Mouse (Mus musculus) heart, embryonic 12.5 days (tissue): Measurements from ENCODE around the gene BC030499. TPM values are rescaled to one million over a fixed set of nuclear protein-coding genes. Genes with fewer than 3 reads are reported as not detected.

Experiments used
- ATAC-seq: fragments of 200-750 bp; cut with Nextera tagmentation; 2 replicates; pipeline ENCODE4 v1.8.0; 2017; ENCODE audit warnings: moderate TSS enrichment, moderate library complexity; ENCODE audit not compliant: insufficient number of reproducible peaks, low FRiP score
- H3K27ac ChIP-seq: fragments of 300-500 bp; sonication (generic); 2 replicates; pipeline ENCODE4 v1.5.1; 2016; ENCODE audit warnings: mild to moderate bottlenecking, moderate library complexity; ENCODE audit not compliant: poor library complexity, severe bottlenecking
- H3K27me3 ChIP-seq: fragments of 300-500 bp; sonication (generic); replicated peaks from 2 replicates; pipeline ENCODE4 v1.6.1; 2016; ENCODE audit warnings: mild to moderate bottlenecking, moderate library complexity
- H3K36me3 ChIP-seq: fragments of 300-500 bp; sonication (generic); 2 replicates; pipeline ENCODE4 v1.6.1; 2016; ENCODE audit warnings: mild to moderate bottlenecking, moderate library complexity
- H3K4me1 ChIP-seq: fragments of 300-500 bp; sonication (generic); replicated peaks from 2 replicates; pipeline ENCODE4 v1.6.1; 2016; ENCODE audit warnings: mild to moderate bottlenecking
- H3K4me2 ChIP-seq: fragments of 300-500 bp; sonication (generic); 2 replicates; pipeline ENCODE4 v1.6.1; 2016; ENCODE audit warnings: mild to moderate bottlenecking, moderate library complexity
- H3K4me3 ChIP-seq: fragments of 300-500 bp; sonication (generic); 2 replicates; pipeline ENCODE4 v1.5.1; 2016; ENCODE audit warnings: mild to moderate bottlenecking
- H3K9ac ChIP-seq: fragments of 300-500 bp; sonication (generic); 2 replicates; pipeline ENCODE4 v1.6.1; 2016; ENCODE audit warnings: mild to moderate bottlenecking, moderate library complexity
- H3K9me3 ChIP-seq: fragments of 300-500 bp; sonication (generic); replicated peaks from 2 replicates; pipeline ENCODE4 v1.6.1; 2016; ENCODE audit warnings: mild to moderate bottlenecking, moderate library complexity
- WGBS: fragments of 180-500 bp; shearing (Covaris S2); methylation state at CpG from one replicate; pipeline ENCODE4 v1.1.7; 2016; 5-methylcytosine and 5-hydroxymethylcytosine counted together
- polyA plus RNA-seq: library from polyadenylated mRNA; unstranded; fragments of >200 nt; fragmentation: Nextera tagmentation; extraction: Ambion mirVana; gene quantifications from 2 replicates; pipeline ENCODE4 v1.2.1, GENCODE M21; 2016

The BC030499 gene
- polyA plus RNA-seq, result 0.54 TPM in 1 of 2 replicates, not detected in the other

DNA sequence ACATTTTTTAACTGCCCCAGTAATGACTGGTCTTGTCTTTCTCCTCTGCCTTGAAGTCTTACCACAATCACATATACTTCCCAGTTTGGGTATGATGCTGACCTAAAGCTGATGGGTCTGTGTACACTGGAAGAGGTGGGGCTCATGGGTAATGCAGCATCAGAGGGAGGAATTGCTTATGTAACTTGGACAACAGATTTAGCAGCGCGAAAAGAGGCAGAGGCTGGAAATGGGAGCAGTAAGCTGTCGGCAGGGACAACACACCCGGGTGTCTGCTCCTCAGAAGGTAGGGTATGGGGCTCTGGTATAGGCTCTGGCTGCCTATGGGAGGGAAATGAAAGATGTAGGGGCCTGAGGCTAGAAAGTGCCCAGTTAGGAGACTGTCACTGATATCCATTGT is at the start of gene BC030499:
BC030499 (plus strand) TSS at position 188 of the 400 bp plus-strand sequence.
- ATAC-seq, result no peak
- H3K27ac ChIP-seq, result no peak within 1 kb of the TSS
- no peaks in the 10 kb centered on the region for H3K9me3 ChIP-seq
- H3K4me1 ChIP-seq, result no peaks in the 10 kb centered on the region
- 88% methylated on average over 4 of the region's 4 CpGs for WGBS
- peaks cover 77% of the 10 kb centered on the region for H3K36me3 ChIP-seq
- no peak within 1 kb of the TSS for H3K9ac ChIP-seq
- no peak within 1 kb of the TSS for H3K4me2 ChIP-seq
- no peak within 1 kb of the TSS for H3K4me3 ChIP-seq
- no peaks in the 10 kb centered on the region for H3K27me3 ChIP-seq

DNA sequence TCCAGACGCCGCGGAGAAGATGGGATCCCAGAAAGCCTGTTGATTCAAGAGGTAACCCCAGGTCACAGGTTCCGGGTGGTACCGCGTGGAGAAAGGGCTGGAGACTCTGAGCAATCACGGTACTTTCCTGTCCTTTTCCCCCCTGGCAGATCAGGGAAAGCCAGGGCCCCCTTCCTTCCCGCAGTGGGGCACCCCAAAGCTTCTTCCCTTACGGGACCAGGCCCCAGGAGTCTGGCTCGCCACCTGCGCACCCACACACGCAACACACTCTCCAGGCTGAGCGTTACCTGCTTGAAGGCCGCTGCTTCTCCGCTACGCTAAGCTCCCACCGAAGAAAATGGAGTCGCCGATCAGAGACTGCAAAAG is 45.4 kb upstream of the BC030499 start:
- Histone ChIP-seq H3K4me3 (peak overlapping the region; percentile 91), H3K36me3 (peaks cover 10% of the 10 kb centered on the region), H3K4me1 (peaks cover 20% of the 10 kb centered on the region), H3K4me2 (peak overlapping the region; percentile 91), H3K9ac (peak overlapping the region; percentile 97), H3K27me3 (no peaks in the 10 kb centered on the region), H3K27ac (peak overlapping the region; percentile 92), H3K9me3 (no peaks in the 10 kb centered on the region)
- ATAC-seq, result no peak; the same call in 1 of the 2 replicates
- WGBS, result under 1% methylated on average over 19 of the region's 19 CpGs

GRCm38 (mm10) chr11:78245627-78246317 is 44.9 kb upstream of the BC030499 start, which contains the start of the genes Sdf2 and Supt6:
Gene Sdf2 (plus strand): TSS chr11:78245746.
Gene Supt6 (minus strand): TSS chr11:78245987.
- under 1% methylated on average over 50 of the region's 50 CpGs for WGBS
- H3K36me3 ChIP-seq, result peaks cover 8% of the 10 kb centered on the region
- peak within 1 kb of the TSS; percentile 91 for H3K4me2 ChIP-seq

DNA sequence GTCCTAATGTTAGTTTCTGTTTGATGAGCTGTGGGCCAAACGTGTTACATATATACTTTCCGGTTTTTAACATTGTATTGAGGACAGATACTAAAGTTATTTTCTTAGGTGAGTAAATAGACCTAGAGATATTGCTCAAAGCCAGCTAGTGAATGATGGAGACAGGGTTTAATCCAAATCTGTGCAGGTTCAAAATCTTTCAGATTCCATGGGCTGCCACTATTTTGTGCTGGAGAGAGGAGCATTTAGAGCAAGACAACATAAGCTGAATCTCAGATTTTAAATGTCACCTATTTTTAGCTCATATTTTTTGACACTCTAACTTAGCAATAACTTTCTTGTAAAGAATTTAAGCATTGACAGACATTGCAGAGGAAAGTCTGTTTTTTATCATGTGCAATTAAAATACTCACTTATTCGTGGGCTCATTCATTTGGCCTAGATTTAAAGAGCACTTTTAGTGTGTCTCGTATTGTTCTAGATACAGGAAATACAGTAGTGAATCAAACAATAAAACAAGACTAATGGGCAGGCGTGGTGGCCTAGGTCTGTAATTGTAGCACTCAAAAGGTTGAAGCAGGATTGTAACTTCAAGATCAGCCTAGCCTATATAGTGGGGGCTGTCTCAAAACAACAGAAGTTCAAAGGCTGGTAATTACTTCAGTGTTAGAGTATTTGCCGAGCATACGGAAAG is 44.2 kb upstream of the BC030499 start:
- peaks cover 20% of the 10 kb centered on the region for H3K4me1 ChIP-seq
- H3K27me3 ChIP-seq, result no peaks in the 10 kb centered on the region
- no peak overlapping the region for H3K27ac ChIP-seq
- peaks cover 10% of the 10 kb centered on the region for H3K36me3 ChIP-seq
- WGBS, result 50% methylated on average over 7 of the region's 7 CpGs
- ATAC-seq, result no peak
- peak overlapping the region; percentile 91 for H3K4me3 ChIP-seq
- peak overlapping the region; percentile 91 for H3K4me2 ChIP-seq
- H3K9ac ChIP-seq, result peak overlapping the region; percentile 97; the same call in 1 of the 2 replicates
- H3K9me3 ChIP-seq, result no peaks in the 10 kb centered on the region

More at GRCm38 (mm10) chr11:78245627-78246317, 44.9 kb upstream of the BC030499 start, which contains the start of the genes Sdf2 and Supt6:
- Histone ChIP-seq H3K9me3 (no peaks in the 10 kb centered on the region), H3K4me1 (peaks cover 20% of the 10 kb centered on the region), H3K27me3 (no peaks in the 10 kb centered on the region), H3K9ac (peak within 1 kb of the TSS; percentile 97), H3K4me3 (peak within 1 kb of the TSS; percentile 91), H3K27ac (peak within 1 kb of the TSS; percentile 92)
- peak; percentile 93 for ATAC-seq

DNA sequence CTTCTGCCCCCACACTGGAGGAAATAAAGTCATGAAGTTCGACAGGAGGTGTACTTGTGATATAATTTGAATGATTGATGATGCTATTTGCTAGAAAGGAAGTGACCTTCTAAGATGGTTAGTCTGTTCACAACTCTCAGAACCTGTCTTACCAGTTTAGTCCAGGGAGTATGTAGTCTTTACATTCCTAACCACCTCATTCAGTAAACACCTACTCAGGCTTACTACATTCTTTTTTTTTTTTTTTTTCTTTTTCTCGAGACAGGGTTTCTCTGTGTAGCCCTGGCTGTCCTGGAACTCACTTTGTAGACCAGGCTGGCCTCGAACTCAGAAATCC is 43.7 kb upstream of the BC030499 start:
- Histone ChIP-seq H3K36me3 (peaks cover 15% of the 10 kb centered on the region), H3K4me3 (peak overlapping the region; percentile 91; the same call in 1 of the 2 replicates), H3K27me3 (no peaks in the 10 kb centered on the region), H3K9me3 (no peaks in the 10 kb centered on the region), H3K4me1 (peaks cover 20% of the 10 kb centered on the region), H3K4me2 (peak overlapping the region; percentile 91), H3K27ac (no peak overlapping the region), H3K9ac (0 out of 2 replicates have a peak overlapping the region, but pooled peaks have one; percentile 35)
- 56% methylated on average over 3 of the region's 3 CpGs for WGBS
- ATAC-seq, result no peak

DNA sequence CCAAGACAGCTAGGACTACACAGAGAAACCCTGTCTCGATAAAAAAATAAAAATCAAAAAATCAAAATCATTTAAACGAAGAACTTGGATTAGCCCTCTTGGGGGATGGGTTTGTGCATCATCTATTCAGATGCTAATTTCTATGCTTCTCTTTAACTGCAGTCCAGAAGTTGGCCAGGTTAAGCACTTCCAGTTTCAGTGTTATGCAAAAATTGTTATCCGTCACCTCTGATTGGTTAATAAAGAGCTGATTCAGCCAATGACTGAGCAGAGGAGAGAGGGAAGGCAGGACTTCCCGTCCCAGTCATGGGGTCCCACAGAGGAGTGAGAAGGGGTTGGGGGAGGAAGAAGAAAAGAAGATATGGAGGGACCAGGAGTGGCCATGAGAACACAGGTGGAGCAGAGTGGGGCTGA is 42.9 kb upstream of the BC030499 start:
- H3K4me2 ChIP-seq, result no peak overlapping the region
- peaks cover 20% of the 10 kb centered on the region for H3K4me1 ChIP-seq
- ATAC-seq, result no peak
- H3K9ac ChIP-seq, result no peak overlapping the region
- H3K27ac ChIP-seq, result no peak overlapping the region
- WGBS, result 65% methylated on average over 4 of the region's 4 CpGs
- no peaks in the 10 kb centered on the region for H3K27me3 ChIP-seq
- no peak overlapping the region for H3K4me3 ChIP-seq
- H3K9me3 ChIP-seq, result no peaks in the 10 kb centered on the region
- peaks cover 22% of the 10 kb centered on the region for H3K36me3 ChIP-seq

- Histone ChIP-seq H3K27me3 (peaks cover 4% of the 10 kb centered on the region), H3K9me3 (no peaks in the 10 kb centered on the region), H3K4me2 (no peak overlapping the region), H3K27ac (no peak overlapping the region), H3K36me3 (peaks cover 31% of the 10 kb centered on the region), H3K9ac (no peak overlapping the region), H3K4me3 (no peak overlapping the region), H3K4me1 (no peaks in the 10 kb centered on the region)
- WGBS, result 94% methylated on average over 1 of the region's 1 CpGs
- no peak for ATAC-seq
Measured at GRCm38 (mm10) chr11:78256618-78257017, 34.0 kb upstream of the BC030499 start.

GRCm38 (mm10) chr11:78260489-78261258 is 30.0 kb upstream of the BC030499 start:
- no peak overlapping the region for H3K9ac ChIP-seq
- H3K9me3 ChIP-seq, result no peaks in the 10 kb centered on the region
- H3K27me3 ChIP-seq, result peaks cover 4% of the 10 kb centered on the region
- peak overlapping the region; percentile 83 for H3K4me2 ChIP-seq
- H3K4me1 ChIP-seq, result peaks cover 9% of the 10 kb centered on the region
- H3K4me3 ChIP-seq, result peak overlapping the region; percentile 87
- no peak overlapping the region for H3K27ac ChIP-seq
- peaks cover 27% of the 10 kb centered on the region for H3K36me3 ChIP-seq
- WGBS, result 89% methylated on average over 2 of the region's 2 CpGs
- no peak for ATAC-seq

DNA sequence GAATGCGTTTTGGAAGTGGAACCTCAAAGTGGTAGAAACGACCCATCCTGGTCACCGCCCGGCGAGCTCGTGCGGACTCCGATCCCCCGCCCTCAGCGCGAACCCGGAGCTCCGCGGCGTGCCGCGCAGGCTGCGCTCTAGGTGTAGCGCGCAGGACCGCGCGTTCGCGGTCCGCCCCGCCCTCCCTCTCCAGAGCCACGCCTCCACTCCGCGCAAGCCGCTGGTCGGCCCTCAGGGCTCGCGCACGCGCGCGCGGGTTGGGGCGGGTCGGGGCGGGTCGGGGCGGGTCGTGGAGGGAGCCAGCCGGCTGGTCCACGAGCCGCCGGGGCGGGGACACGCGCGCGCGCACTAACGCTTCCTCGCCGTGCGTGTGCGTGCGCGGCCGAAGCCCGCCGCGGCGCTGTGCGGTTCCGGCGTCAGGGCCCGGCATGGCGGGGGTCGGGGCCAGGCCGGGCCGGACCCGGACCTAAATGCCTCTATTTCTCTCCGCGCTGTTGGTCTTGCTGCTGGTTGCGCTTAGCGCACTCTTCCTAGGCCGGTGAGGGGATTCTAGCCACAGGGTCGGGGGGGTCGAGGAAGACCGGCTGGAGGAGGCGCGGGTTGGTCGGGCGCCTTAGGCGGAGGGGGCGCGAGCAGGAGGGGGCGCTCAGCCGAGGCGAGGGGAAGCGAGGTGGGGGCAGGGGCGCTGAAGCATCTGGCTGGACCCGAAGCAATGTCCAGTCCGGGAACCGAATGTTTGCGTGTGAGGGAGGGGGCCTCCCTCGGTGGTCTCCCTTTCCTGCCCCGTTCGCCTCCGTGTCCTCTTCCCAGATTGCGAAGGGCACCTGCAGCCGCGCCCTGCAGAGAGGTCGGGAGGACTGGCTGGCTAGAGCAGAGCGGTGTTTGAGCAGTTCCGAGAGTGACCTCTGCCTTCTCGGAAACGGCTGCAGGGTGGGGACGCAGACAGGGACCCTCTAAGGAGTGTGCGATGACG is 29.0 kb upstream of the BC030499 start, which contains the start of gene 2610507B11Rik:
2610507B11Rik (plus strand) TSS at position 373 of the 973 bp plus-strand sequence.
- under 1% methylated on average over 104 of the region's 115 CpGs for WGBS
- H3K4me3 ChIP-seq, result peak within 1 kb of the TSS; percentile 87
- peaks cover 9% of the 10 kb centered on the region for H3K4me1 ChIP-seq
- H3K27ac ChIP-seq, result peak within 1 kb of the TSS; percentile 81
- H3K27me3 ChIP-seq, result peaks cover 4% of the 10 kb centered on the region
- H3K9ac ChIP-seq, result peak within 1 kb of the TSS; percentile 83
- peak within 1 kb of the TSS; percentile 83 for H3K4me2 ChIP-seq
- peak; percentile 98 for ATAC-seq
- peaks cover 32% of the 10 kb centered on the region for H3K36me3 ChIP-seq
- H3K9me3 ChIP-seq, result no peaks in the 10 kb centered on the region

- Histone ChIP-seq H3K9ac (peak overlapping the region; percentile 67), H3K4me3 (peak overlapping the region; percentile 87), H3K27ac (no peak overlapping the region; the same call in 1 of the 2 replicates), H3K4me2 (peak overlapping the region; percentile 83), H3K9me3 (no peaks in the 10 kb centered on the region), H3K36me3 (peaks cover 40% of the 10 kb centered on the region), H3K27me3 (peaks cover 4% of the 10 kb centered on the region), H3K4me1 (peaks cover 9% of the 10 kb centered on the region)
- ATAC-seq, result no peak
- 2% methylated on average over 8 of the region's 8 CpGs for WGBS
Measured at GRCm38 (mm10) chr11:78262550-78262949, 28.1 kb upstream of the BC030499 start.
